Mouse (Mus musculus): ENCODE data around the gene 3110082I17Rik.

DNA sequence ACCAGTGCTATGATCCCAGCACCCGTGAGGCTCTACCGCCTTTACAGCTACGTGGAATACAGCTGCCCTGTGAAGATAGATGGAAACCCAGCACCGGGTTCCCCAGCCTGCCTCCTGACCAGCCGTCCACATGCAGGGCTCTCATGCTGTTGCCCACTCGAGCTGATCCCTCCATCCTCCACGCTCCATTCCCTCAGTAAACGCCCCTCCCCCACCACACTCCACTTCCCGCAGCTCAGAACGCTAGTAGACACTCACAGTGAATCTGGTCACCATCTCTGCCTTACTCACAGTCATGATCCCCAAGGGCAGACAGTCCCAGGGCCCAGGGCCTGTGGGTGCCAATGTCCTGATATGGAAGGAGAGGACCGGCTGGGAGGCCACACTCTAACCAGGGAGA is 121.4 kb downstream of the 3110082I17Rik start:
- no peak for TF ChIP-seq CTCF (IDR thresholded peaks at IDR 0.05; ENCODE audit: low read depth)
- no peak for TF ChIP-seq EP300 (IDR thresholded peaks at IDR 0.05; ENCODE audit: low read depth)

Data from liver, embryonic 14.5 days (tissue).